Mouse (Mus musculus): ENCODE results near the gene Hpcal4. TPM values are rescaled to one million over a fixed set of nuclear protein-coding genes. Genes with fewer than 3 reads are reported as not detected.

Gene Hpcal4
- polyA plus RNA-seq, 1 experiment from 2014 or later = 0.30 TPM

DNA sequence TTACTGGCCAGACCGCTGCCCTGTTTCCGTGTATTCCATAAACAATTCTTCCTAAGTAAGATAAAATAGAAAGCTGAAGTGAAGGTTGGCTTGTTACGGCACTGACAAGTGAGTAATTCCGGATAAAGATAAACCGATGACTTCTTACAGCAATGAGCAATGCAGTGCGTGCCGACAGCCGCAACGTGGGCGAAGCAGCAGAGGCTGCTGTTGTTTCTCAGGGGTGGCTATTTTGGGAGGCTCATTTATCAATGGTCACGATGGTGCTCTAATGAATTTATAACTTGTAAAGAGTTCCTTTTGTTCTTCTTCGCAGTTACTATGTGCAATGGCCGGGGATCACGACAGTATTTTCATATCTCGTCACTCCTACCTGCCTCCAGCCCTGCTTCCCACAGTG is 18.9 kb upstream of the Hpcal4 start:
- no peak overlapping the region for H3K27ac ChIP-seq
- 0 out of 2 replicates have a peak, but pooled peaks cover 1% of the 10 kb centered on the region for H3K9me3 ChIP-seq
- no peaks in the 10 kb centered on the region for H3K36me3 ChIP-seq (replicated peaks)
- DNase-seq (ENCODE audit: extremely low spot score, low spot score) = no peak
- peaks cover 17% of the 10 kb centered on the region for H3K4me1 ChIP-seq
- H3K27me3 ChIP-seq (ENCODE audit: poor library complexity, severe bottlenecking) = peaks cover 21% of the 10 kb centered on the region
- 93% methylated on average over 15 of the region's 15 CpGs for WGBS
- no peak overlapping the region for H3K4me3 ChIP-seq

DNA sequence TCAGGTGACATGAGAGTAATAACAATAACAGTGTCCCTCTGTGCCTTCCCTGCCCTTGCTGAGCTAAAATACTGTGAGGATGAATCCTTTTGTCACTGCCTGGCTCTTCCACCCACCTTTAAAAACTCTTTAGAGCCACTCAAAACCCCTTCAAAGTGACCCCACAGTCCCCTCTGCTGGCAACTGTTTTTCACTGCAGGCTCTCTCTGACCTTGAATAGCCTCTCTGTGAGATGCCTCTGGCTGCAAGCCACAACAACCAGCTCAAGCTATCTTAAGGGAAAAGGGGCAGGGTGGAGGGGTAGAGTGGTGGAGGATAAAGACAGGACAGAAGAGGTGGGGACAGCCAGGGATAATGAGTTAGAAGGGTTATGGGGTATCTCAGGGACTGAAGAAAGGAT is 11.2 kb upstream of the Hpcal4 start:
- H3K4me3 ChIP-seq = no peak overlapping the region
- DNase-seq (ENCODE audit: extremely low spot score, low spot score) = no peak

GRCm38 (mm10) chr4:123183239-123184056 is 421 bp downstream of the Hpcal4 start:
- 11% methylated on average over 44 of the region's 44 CpGs for WGBS
- H3K4me3 ChIP-seq = peak overlapping the region; percentile 58
- H3K36me3 ChIP-seq (replicated peaks) = no peaks in the 10 kb centered on the region
- peaks cover 90% of the 10 kb centered on the region for H3K27me3 ChIP-seq (ENCODE audit: poor library complexity, severe bottlenecking)
- H3K4me1 ChIP-seq = peaks cover 25% of the 10 kb centered on the region
- no peaks in the 10 kb centered on the region for H3K9me3 ChIP-seq
- peak overlapping the region; percentile 35; the same call in 1 of the 2 replicates for H3K27ac ChIP-seq
- peak; percentile 89 for DNase-seq (ENCODE audit: extremely low spot score, low spot score)

More for the DNA sequence above, 11.2 kb upstream of the Hpcal4 start:
- Histone ChIP-seq H3K27me3 (ENCODE audit: poor library complexity, severe bottlenecking) (peaks cover 32% of the 10 kb centered on the region), H3K9me3 (0 out of 2 replicates have a peak, but pooled peaks cover 6% of the 10 kb centered on the region), H3K27ac (no peak overlapping the region), H3K4me1 (peaks cover 4% of the 10 kb centered on the region; the same call in 1 of the 2 replicates), H3K36me3 (replicated peaks) (no peaks in the 10 kb centered on the region)

GRCm38 (mm10) chr4:123184816-123185215 is 1.8 kb downstream of the Hpcal4 start:
- Histone ChIP-seq H3K9me3 (no peaks in the 10 kb centered on the region), H3K27me3 (ENCODE audit: poor library complexity, severe bottlenecking) (peaks cover 85% of the 10 kb centered on the region), H3K4me3 (no peak overlapping the region), H3K4me1 (peaks cover 25% of the 10 kb centered on the region), H3K36me3 (replicated peaks) (no peaks in the 10 kb centered on the region), H3K27ac (no peak overlapping the region)
- 45% methylated on average over 3 of the region's 3 CpGs for WGBS
- no peak for DNase-seq (ENCODE audit: extremely low spot score, low spot score)

DNA sequence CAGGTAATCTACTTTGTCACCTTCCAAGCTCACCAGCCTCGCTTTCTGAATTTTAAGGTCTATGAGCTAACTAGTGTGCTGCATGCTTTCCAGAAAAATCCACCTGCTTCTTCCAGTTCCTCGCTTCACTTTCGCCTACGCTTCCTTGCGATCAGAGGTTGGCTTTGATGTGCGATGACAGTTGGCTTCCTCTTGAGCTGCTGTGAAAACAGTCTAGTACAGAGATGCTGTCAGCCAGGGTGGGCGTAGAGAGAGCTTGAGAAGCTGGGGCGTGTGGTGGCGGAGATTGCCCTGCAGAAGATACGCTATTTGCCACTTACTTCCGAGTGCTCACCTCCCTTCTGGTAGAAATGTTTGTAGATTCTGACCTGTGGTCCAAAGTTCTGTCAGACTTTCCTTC is 9.3 kb downstream of the Hpcal4 start:
- H3K27ac ChIP-seq = no peak overlapping the region
- 90% methylated on average over 11 of the region's 11 CpGs for WGBS
- no peaks in the 10 kb centered on the region for H3K4me1 ChIP-seq
- no peaks in the 10 kb centered on the region for H3K9me3 ChIP-seq
- DNase-seq (ENCODE audit: extremely low spot score, low spot score) = no peak
- peaks cover 44% of the 10 kb centered on the region for H3K27me3 ChIP-seq (ENCODE audit: poor library complexity, severe bottlenecking)
- no peak overlapping the region for H3K4me3 ChIP-seq
- H3K36me3 ChIP-seq (replicated peaks) = no peaks in the 10 kb centered on the region

DNA sequence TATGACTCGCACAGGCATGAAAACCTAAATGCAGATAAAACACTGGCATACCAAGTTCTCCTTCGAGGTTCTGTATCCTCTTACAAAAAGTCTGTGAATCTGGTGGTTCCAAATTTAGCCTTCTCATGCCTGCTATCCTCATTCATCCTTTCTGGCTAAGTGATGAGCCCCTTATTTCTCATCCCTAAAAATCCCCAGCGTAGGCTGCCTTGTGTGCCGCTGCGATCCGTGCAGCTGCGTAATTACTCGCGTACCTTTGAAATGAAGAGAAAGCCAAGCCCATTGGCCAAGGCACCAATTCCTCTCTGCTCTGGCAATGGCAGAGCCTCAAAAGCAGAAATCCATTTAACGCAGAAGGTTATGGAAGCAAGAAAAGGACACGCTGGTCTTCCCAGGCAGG is 10.8 kb downstream of the Hpcal4 start:
- H3K4me1 ChIP-seq = no peaks in the 10 kb centered on the region
- DNase-seq (ENCODE audit: extremely low spot score, low spot score) = no peak
- H3K9me3 ChIP-seq = no peaks in the 10 kb centered on the region
- no peak overlapping the region for H3K4me3 ChIP-seq
- no peak overlapping the region for H3K27ac ChIP-seq
- 90% methylated on average over 11 of the region's 11 CpGs for WGBS
- no peaks in the 10 kb centered on the region for H3K36me3 ChIP-seq (replicated peaks)
- peaks cover 49% of the 10 kb centered on the region for H3K27me3 ChIP-seq (ENCODE audit: poor library complexity, severe bottlenecking)

DNA sequence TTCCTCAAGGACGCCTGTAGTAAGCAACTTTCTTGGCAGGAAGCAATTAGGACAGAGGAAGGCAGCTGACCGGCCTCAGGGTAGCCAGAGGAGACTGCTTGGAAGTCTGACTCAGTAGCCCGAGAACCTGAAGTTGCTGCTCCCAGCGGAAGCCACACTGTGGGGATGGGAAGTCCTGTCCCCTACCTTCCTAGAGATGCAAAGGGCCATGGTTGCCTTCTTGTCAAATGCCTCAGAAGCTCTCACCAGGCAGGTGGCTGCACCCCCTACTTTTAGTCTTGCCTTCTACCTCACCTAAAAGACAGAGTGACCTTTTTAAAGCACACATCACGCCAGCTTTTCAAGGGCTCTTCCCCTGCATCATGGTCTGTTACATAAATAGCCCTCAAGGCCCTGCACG is 13.7 kb downstream of the Hpcal4 start:
- Histone ChIP-seq H3K4me3 (no peak overlapping the region), H3K36me3 (replicated peaks) (no peaks in the 10 kb centered on the region), H3K4me1 (peaks cover 11% of the 10 kb centered on the region), H3K9me3 (no peaks in the 10 kb centered on the region), H3K27ac (no peak overlapping the region), H3K27me3 (ENCODE audit: poor library complexity, severe bottlenecking) (peaks cover 71% of the 10 kb centered on the region)
- WGBS = 75% methylated on average over 6 of the region's 6 CpGs
- no peak for DNase-seq (ENCODE audit: extremely low spot score, low spot score)

DNA sequence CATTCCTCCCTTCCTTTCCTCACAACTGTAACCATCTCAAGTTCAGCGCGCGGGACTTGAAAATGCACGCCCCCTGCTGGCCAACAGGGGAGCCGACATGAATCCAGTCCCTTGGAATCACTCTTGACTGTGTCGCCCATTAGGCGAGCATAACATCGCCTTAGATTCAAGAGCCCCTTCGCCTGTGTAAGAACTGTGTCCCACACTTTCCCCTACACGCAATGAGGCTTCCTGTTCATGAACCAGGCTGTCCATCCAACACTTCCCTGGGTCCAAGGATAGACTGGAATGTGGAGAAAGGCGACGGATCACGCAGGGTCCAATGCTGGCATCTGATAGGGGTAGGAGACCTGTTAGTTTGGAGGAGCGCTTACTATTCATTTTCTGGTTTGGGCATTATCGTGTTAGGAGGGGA is 17.8 kb downstream of the Hpcal4 start:
- H3K9me3 ChIP-seq = no peaks in the 10 kb centered on the region
- peak overlapping the region; percentile 61 for H3K4me3 ChIP-seq
- DNase-seq (ENCODE audit: extremely low spot score, low spot score) = peak; percentile 77
- WGBS = 1% methylated on average over 15 of the region's 15 CpGs
- H3K36me3 ChIP-seq (replicated peaks) = no peaks in the 10 kb centered on the region
- H3K27me3 ChIP-seq (ENCODE audit: poor library complexity, severe bottlenecking) = peaks cover 75% of the 10 kb centered on the region
- peaks cover 20% of the 10 kb centered on the region for H3K4me1 ChIP-seq
- H3K27ac ChIP-seq = no peak overlapping the region

GRCm38 (mm10) chr4:123201186-123202093 is 18.4 kb downstream of the Hpcal4 start, which contains the start of gene Nt5c1a:
TSS of gene Nt5c1a (plus strand) at chr4:123201504.
- peak within 1 kb of the TSS; percentile 69; the same call in 1 of the 2 replicates for H3K27ac ChIP-seq
- H3K27me3 ChIP-seq (ENCODE audit: poor library complexity, severe bottlenecking) = peaks cover 73% of the 10 kb centered on the region
- peaks cover 20% of the 10 kb centered on the region for H3K4me1 ChIP-seq
- H3K9me3 ChIP-seq = no peaks in the 10 kb centered on the region
- H3K36me3 ChIP-seq (replicated peaks) = no peaks in the 10 kb centered on the region
- peak within 1 kb of the TSS; percentile 61 for H3K4me3 ChIP-seq
- DNase-seq (ENCODE audit: extremely low spot score, low spot score) = peak; percentile 36
- WGBS = under 1% methylated on average over 58 of the region's 58 CpGs

- Histone ChIP-seq H3K4me1 (peaks cover 20% of the 10 kb centered on the region), H3K27me3 (ENCODE audit: poor library complexity, severe bottlenecking) (peaks cover 69% of the 10 kb centered on the region), H3K4me3 (peak overlapping the region; percentile 61), H3K9me3 (no peaks in the 10 kb centered on the region), H3K36me3 (replicated peaks) (no peaks in the 10 kb centered on the region), H3K27ac (no peak overlapping the region)
- DNase-seq (ENCODE audit: extremely low spot score, low spot score) = no peak
- 6% methylated on average over 8 of the region's 8 CpGs for WGBS
Measured at GRCm38 (mm10) chr4:123202094-123202420, 19.0 kb downstream of the Hpcal4 start.

GRCm38 (mm10) chr4:123207337-123207736 is 24.3 kb downstream of the Hpcal4 start:
- Histone ChIP-seq H3K4me3 (no peak overlapping the region), H3K9me3 (no peaks in the 10 kb centered on the region), H3K4me1 (peaks cover 7% of the 10 kb centered on the region), H3K36me3 (replicated peaks) (no peaks in the 10 kb centered on the region), H3K27me3 (ENCODE audit: poor library complexity, severe bottlenecking) (peaks cover 43% of the 10 kb centered on the region), H3K27ac (no peak overlapping the region)
- WGBS = 75% methylated on average over 5 of the region's 5 CpGs
- no peak for DNase-seq (ENCODE audit: extremely low spot score, low spot score)

DNA sequence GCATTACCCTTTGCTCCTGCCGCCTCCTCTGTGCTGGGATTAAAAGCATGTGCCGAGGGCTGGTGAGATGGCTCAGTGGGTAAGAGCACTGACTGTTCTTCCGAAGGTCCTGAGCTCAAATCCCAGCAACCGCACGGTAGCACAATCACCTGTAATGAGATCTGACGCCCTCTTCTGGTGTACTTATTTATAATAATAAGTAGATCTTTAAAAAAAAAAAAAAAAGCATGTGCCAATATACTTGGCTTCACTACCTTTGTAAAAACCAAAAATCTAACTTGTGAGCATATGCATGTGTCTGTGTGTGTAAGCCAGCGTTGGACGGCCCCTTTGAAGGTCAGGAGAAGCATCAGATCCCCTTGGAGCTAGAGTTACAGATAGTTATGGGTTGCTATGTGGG is 28.0 kb downstream of the Hpcal4 start:
- Histone ChIP-seq H3K9me3 (no peaks in the 10 kb centered on the region), H3K4me1 (peaks cover 22% of the 10 kb centered on the region), H3K36me3 (replicated peaks) (no peaks in the 10 kb centered on the region), H3K4me3 (no peak overlapping the region), H3K27ac (no peak overlapping the region), H3K27me3 (ENCODE audit: poor library complexity, severe bottlenecking) (peaks cover 23% of the 10 kb centered on the region)
- DNase-seq (ENCODE audit: extremely low spot score, low spot score) = no peak
- 59% methylated on average over 8 of the region's 8 CpGs for WGBS

DNA sequence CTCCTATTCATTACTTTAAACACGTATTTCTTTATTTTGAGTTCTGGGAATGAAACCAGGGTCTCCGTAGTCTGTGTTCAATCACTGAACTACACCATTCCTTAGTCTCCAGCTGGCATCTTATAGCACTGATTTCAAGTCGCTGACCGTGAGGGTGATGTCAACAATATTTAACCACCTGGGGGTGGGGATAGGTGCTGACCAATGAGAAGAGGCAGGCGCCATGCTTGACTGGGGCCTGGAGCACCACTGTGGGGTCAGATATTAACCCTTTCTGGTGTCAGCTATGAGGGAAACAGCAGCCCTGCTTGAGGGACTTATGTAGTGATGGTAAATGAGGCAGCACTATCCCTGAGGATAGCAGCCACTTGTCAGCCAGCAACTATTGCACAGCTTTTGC is 28.4 kb downstream of the Hpcal4 start:
- no peak for DNase-seq (ENCODE audit: extremely low spot score, low spot score)
- 73% methylated on average over 5 of the region's 5 CpGs for WGBS

More for the DNA sequence above, 28.4 kb downstream of the Hpcal4 start:
- no peak overlapping the region for H3K27ac ChIP-seq
- no peak overlapping the region for H3K4me3 ChIP-seq
- no peaks in the 10 kb centered on the region for H3K36me3 ChIP-seq (replicated peaks)
- H3K9me3 ChIP-seq = no peaks in the 10 kb centered on the region
- peaks cover 23% of the 10 kb centered on the region for H3K4me1 ChIP-seq
- H3K27me3 ChIP-seq (ENCODE audit: poor library complexity, severe bottlenecking) = peaks cover 23% of the 10 kb centered on the region

All from forebrain, embryonic 10.5 days (tissue).